Mouse (Mus musculus) CD8-positive naive resting alpha-beta T cell, adult 57 days (primary cell): ENCODE data around the gene Lck. TPM values are rescaled to one million over a fixed set of nuclear protein-coding genes. Genes with fewer than 3 reads are reported as not detected.

Source experiments
- total RNA-seq: library from RNA; stranded (reverse); gene quantifications from one replicate; pipeline ENCODE4 v1.2.4, GENCODE M21; 2023

The Lck gene
- total RNA-seq: 906 TPM

GRCm38 (mm10) chr4:129573430-129573829 is at the start of gene Lck:
TSS of gene Lck (minus strand) at chr4:129573641.

DNA sequence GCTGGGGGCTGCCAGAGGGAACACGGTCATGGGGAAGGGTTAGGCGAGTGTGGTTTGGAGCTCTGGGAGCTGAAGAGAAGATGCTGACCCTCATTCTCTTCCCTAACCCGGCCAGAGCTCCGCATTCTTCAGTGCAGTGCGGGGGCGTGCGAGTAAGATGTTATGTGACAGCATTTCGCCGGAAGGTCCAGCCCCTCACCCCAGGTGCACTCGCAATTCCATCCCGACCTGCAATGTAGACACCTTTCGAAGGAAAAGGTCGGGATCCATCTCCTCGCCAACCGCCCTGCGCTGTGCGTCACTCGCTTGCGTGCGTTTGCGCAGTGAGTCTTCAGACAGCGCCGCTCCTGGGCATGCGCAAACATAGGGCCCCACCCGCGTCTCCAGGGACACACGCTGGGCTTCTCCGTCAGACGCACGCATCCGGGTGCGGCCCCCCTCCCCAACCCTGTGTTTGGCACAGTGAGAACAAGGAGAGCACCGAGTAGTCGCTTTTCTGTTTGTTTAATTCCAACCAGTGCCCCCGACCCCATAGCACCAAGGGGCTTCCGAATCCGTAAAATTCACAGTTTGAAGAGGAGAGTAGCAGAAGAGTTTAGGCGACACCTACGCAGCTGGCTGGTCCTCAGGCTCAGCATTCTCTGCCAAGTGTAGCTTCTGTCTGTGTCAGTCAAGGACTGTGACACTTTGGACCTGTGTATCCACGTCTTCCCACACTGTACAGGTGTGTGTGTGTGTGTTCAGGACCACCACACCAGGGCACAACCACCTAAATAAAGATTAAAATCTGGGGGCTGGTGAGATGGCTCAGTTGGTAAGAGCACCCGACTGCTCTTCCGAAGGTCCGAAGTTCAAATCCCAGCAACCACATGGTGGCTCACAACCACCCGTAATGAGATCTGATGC is 45.6 kb upstream of the Lck start, which contains the start of gene Iqcc:
Gene Iqcc, minus strand, starts transcription at position 314 of the 906 bp plus-strand sequence.

DNA sequence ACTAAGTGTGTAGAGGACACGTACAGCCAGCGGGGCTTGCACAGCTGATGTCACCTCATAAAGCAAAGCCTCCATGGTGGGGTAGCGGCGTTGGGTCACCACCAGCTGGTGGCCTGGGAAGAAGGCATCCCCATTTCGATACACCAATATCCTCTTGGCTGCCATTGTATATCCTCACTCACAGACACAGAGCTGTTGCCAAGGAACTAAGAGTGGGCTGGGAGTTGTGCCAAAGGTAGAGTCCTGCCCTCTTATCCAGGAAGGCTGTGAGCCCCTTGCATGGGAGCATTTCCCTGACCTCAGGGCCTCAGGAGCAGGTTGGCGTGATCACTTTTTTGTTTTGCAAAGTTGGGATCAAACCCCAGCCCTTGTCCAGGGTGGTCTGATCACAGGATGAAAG is 40.7 kb upstream of the Lck start, which contains the start of gene Dcdc2b:
Gene Dcdc2b, minus strand, starts transcription at position 165 of the 400 bp plus-strand sequence.

DNA sequence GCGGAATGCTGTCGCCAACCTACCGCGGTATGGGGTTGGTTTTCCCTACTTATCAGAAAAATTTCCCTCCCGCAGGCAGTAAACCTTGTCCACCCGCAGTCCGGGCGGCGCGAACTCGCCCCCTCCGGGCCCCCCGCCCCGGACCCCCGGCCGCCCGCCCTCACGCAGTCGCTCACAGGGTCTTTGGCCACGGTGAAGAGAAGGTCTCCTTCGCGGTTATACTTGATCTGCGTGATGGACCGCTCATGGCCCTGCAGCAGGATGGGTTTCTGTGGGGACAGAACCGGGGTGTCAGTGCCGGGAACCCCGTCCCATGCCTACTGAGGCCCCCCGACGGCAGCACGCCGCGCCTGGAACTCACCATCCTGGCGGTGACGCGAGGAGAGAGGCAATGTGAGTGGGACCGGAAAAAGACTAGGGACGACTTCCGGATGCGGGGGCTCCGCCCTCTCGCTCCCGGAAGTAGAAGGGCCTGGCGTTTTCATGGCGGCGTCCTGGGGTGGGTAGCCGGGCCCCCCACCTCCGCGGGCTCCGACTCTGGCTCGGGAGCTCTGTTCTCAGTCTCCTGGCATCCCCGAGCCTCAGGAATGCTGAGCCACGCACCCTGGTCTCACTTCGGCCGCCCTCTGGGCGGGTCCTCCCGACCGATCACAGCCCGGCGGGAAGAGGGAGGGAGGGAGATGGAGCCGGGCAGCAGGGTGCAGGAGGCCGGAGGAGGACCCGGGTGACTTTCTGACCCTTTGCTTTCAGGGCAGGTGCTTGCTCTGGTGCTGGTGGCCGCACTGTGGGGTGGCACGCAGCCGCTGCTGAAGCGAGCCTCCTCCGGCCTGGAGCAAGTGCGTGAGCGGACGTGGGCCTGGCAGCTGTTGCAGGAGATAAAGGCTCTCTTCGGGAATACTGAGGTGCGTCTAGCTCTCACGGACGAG is 27.1 kb upstream of the Lck start, which contains the start of the genes Eif3i and Tmem234:
Gene Eif3i, minus strand, starts transcription at position 416 of the 926 bp plus-strand sequence.
Gene Tmem234, plus strand, starts transcription at position 436 of the 926 bp plus-strand sequence.

DNA sequence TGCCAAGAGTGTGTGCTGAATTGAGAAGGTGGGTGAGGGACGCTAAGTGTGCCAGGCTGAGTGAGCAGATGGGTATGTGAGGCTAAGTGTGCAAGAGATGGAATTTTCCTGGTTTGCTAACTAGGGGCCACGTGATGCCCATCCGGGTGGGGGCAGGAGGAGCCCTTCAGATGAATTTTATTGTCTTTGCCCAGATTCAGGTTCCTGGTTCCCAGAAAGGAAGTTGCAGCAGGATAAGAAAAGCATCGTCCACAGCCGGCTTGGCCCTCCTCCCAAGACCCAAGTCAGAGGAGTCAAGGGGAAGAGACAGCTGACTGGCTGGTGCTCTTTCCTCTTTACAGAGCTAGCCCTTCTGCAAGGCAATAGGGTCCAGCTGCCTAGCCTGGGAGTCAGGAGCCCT is 5.0 kb upstream of the Lck start, which contains the start of gene Fam167b:
Gene Fam167b, minus strand, starts transcription at position 84 of the 400 bp plus-strand sequence.

DNA sequence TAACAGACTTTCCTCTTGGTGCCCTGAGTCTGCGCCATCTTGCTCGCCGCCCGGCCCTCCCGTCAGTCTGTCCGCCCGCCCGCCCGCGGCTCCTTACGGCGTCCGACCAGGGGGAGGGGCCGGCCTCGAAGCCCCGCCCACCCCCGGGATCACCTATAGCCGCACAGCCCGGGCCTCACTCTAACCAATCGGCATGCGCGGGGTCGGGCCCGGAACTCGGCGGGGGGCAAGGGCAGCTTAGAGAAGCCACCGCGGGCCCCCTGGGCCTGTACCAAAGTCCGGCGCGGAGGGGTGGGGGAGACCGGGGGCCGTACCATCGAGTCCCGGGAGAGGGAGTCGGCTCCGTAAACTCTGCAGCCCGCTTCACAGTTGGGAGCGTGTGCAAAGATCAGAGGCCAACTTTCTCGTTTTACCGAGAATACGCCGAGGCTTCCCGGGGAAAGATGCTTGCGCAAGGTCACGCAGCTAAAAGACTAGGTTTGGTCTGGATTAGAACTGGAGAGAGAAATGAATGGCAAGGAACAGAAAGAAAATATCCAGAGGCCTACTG is 30.8 kb downstream of the Lck start, which contains the start of gene Hdac1:
Gene Hdac1, minus strand, starts transcription at position 122 of the 550 bp plus-strand sequence.

DNA sequence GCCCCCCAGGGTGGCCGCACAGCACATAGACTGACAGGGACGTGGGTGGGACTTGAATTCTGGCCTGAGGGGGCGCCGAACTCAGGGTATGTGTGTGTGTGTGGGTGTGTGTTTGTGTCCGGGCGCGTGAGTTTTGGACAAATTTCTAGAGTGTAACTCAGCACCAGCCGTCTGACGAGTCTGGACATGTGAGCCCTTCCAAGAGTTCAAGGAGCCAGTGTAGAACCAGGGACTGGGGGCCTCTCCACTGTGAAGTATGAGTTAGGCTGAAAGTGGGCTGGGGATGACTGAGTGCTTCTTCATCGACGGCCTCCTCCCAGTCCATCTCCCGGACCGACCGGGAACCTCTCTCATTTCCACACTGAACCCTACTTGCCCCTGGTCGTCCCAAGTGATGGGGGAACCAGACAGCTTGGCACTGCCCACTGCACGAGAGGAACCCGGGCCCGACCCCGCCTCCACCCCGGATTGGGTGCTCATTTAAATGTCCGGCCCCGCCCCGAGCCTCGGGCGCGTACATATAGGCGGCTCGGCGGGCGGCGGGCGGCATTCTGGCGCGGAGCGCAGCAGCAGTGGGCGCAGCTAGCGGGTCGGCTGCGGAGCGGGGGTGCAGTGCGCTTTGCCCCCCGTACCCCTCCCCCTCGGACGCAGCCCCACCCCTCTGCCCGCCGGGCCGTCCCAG is 60.2 kb downstream of the Lck start, which contains the start of gene Marcksl1:
Gene Marcksl1, plus strand, starts transcription at position 496 of the 682 bp plus-strand sequence.

Other genes with a start within 250 kb of the Lck start
- 144 TPM for gene Rbbp4, start 238.3 kb downstream of the Lck start, total RNA-seq
- gene Zbtb8os, start 237.9 kb downstream of the Lck start, total RNA-seq: 37.8 TPM
- 5.4 TPM for gene Zbtb8a, start 195.5 kb downstream of the Lck start, total RNA-seq
- gene Zbtb8b, start 132.8 kb downstream of the Lck start, total RNA-seq: not detected
- 107 TPM for gene Bsdc1, start 112.1 kb downstream of the Lck start, total RNA-seq
- not detected for gene Tssk3, start 82.6 kb downstream of the Lck start, total RNA-seq
- gene Fam229a, start 82.5 kb downstream of the Lck start, total RNA-seq: 3.3 TPM
- gene Marcksl1, start 60.1 kb downstream of the Lck start, total RNA-seq: 11.4 TPM
- gene Hdac1, start 30.9 kb downstream of the Lck start, total RNA-seq: 118 TPM
- gene Fam167b, start 4.9 kb upstream of the Lck start, total RNA-seq: not detected
- 175 TPM for gene Eif3i, start 27.0 kb upstream of the Lck start, total RNA-seq
- gene Tmem234, start 27.0 kb upstream of the Lck start, total RNA-seq: 118 TPM
- gene Dcdc2b, start 40.6 kb upstream of the Lck start, total RNA-seq: 4.2 TPM
- gene Iqcc, start 45.5 kb upstream of the Lck start, total RNA-seq: 21.0 TPM
- gene Ccdc28b, start 50.3 kb upstream of the Lck start, total RNA-seq: 10.4 TPM
- 79.9 TPM for gene Txlna, start 67.4 kb upstream of the Lck start, total RNA-seq
- 32.0 TPM for gene Kpna6, start 99.1 kb upstream of the Lck start, total RNA-seq
- gene Tmem39b, start 123.2 kb upstream of the Lck start, total RNA-seq: 7.5 TPM
- 131 TPM for gene Khdrbs1, start 168.7 kb upstream of the Lck start, total RNA-seq
- 285 TPM for gene Ptp4a2, start 237.6 kb upstream of the Lck start, total RNA-seq